Mouse (Mus musculus) large intestine, adult 2 months (tissue): ENCODE results near the gene Cabin1. TPM values are rescaled to one million over a fixed set of nuclear protein-coding genes. Genes with fewer than 3 reads are reported as not detected.
"Not testable (repeated sequence)": the region's sequence is repeated elsewhere in the genome, so short reads cannot be mapped to it uniquely, and the experiment has no call there.

ENCODE experiments used
- DNase-seq: peaks from one replicate; pipeline ENCODE4 v3.0.0-alpha.2; 2012; ENCODE audit warnings: low read depth, low spot score
- WGBS: fragments of 180-500 bp; shearing (Covaris S2); methylation state at CpG from one replicate; pipeline ENCODE4 v1.1.7; 2018; 5-methylcytosine and 5-hydroxymethylcytosine counted together
- polyA plus RNA-seq: library from polyadenylated mRNA; depleted of rRNA; stranded (reverse); fragments of >200 nt; gene quantifications from 2 replicates; pipeline ENCODE4 v1.2.3, GENCODE M21; 2012

The Cabin1 gene
- polyA plus RNA-seq, 1 experiment = 20.3 TPM

DNA sequence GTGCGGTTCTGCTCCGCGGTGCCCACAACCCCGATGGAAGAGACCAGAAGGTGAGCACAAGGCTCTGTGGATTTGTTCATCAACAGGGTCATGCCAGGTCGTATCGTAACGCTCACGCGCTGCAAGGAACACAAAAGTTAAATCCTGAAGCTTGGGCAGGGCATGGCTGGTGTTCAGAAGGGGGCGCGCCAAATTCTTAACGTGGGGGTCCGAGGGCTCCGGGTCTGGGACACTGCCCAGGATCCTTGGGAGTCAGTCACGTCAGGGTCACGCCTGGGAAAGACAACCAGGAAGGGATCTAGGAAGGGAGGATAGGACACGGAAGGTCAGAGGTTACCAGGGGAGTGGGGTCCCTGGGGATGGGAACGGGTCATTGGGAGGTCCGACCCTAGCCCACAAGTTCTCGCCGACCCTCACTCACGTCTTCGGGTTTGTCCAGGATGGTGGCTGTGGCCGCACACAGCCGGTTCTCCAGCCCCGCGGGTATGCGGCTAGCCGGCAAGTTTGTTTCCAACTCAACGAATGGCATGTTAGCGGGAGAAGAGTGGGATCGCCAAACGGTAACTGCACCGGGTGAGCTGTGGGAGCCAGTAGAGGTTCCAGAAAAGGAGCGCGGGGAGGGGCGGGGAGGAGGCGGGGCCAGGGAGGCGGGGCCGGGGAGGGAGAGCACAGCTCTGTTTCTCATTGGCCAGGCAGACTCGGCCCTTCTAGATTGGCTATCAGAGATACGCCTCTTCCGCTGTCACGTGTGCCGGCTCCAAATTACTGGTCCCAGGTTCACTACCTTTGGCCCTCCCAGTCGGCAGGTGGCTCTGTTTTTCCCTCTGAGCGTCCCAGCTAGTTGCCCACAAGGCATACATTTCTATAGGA lies 8.9 kb upstream of the Cabin1 start, which contains the start of gene Ddt:
Gene Ddt, minus strand, starts transcription at position 620 of the 870 bp plus-strand sequence.
- DNase-seq = peak; percentile 93

DNA sequence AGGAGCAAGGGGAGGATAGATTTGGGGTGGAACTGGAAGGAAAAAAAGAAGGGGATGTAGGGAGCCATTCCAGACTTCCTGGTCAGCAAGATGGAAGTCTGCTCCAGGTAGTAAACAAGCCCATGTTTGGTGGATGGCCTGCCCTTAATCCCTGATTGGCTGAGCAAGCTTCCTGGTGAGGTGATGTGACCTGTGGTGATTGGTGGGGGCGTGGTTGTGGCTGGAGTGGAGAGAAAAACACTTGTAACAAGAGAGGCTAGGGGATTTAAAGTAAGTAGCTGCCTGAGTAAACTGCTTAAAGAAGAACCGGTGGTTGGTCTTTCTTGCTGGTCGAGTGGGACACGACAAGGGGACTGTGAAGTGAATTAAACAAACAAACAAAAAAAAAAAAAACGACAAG lies 3.6 kb upstream of the Cabin1 start:
- WGBS = 37% methylated on average over 5 of the region's 5 CpGs
- DNase-seq = not testable (repeated sequence)

More for the DNA sequence above, 8.9 kb upstream of the Cabin1 start, which contains the start of gene Ddt:
- WGBS = under 1% methylated on average over 47 of the region's 47 CpGs

DNA sequence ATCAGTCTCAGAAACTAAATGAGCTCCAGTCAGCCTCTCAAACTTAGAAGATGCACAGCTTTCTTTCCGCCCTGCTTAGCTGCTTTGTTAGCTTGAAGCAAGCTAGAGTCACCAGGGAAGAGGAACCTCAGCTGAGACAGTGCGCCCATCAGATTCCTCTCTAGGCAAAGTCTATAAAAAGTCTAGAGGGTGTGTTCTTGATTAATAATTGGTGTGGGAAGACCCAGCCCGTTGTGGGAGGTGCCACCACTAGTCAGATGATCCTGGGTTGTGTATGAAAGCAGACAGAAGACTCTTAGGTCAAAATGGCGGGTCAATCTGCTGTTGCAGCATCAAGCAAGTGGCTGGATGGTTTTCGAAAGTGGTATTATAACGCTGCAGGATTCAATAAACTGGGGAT lies 2.7 kb upstream of the Cabin1 start:
- WGBS = 80% methylated on average over 6 of the region's 6 CpGs
- DNase-seq = no peak

DNA sequence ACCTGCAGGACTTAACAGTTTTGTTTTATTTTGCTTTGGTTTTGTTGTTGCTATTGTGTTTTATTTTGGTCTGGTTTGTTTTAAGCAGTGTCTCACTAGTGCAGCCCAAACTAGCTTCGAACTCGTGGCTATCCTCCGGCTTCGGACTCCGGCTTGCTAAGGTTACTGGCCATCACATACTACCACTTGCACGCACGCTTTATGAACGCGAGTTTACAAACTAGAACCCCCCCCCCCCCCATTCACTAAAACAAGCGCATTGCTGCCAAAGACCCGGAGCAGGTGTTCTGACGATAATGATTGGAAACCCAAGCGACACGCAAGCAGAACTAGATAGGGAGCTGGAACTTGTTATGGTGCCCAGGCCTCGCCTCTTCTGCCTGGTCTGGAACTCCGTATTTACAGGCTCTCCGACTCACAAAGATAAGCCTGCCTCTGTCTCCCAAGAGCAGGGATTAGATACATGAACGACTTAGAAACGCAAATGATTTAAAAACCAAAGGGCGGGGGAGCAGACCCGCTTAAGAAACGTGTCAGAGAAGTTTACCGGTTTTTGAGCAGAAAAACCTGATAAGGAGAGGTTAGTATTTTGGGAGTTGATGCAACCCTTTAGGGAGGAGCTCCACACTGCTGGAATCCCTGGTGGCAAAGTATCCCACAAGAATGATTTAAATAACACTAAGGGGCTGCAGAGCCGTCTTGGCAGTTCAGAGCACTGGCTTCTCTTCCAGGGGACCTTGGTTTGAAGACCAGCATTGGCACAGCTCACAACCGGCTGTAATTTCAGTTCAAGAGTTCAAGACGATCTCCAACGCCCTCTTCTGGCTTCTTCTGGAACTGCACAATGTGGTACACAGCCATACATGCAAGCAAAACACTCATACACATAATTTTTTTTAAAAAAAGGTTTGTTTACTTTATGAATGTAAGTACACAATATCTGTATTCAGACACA lies 655 bp upstream of the Cabin1 start:
- DNase-seq = no peak
- WGBS = 1% methylated on average over 27 of the region's 27 CpGs

DNA sequence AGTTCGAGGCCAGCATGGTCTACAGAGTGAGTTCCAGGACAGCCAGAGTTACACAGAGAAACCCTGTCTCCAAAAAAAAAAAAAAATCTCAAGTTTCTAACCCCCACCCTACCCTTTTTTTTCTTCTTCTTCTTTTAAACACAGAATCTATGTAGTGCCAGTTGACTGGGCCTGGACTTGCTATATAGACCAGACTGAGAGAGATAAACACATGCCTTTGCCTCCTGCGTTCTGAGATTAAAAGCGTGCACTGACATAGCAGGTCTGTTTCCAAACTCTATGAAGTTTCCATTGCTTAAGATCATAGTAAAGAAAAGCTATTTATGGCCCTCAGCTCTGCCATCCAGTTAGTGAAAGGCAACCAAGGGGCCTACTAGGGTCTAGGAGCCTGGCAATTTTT lies 1.7 kb downstream of the Cabin1 start:
- no peak for DNase-seq
- WGBS = 84% methylated on average over 3 of the region's 3 CpGs

DNA sequence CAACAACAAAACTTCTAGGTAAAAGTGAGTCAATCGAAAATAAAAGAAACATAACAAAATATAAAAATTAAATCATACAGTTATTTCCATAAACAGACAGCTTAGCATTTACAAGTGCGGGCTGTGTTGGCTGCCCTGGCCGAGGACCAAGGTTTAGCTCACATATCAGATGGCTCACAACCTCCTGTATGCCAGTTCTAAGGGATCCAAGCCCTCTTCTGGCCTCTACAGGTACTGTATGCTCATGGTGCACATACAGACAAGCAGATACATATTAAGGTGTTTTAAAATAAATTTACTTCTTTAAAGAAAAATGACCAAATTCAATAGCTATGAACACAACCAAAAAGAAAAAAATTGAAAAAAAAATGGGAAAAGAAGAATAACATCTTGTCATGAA lies 3.8 kb downstream of the Cabin1 start:
- 99% methylated on average over 3 of the region's 3 CpGs for WGBS
- no peak for DNase-seq

DNA sequence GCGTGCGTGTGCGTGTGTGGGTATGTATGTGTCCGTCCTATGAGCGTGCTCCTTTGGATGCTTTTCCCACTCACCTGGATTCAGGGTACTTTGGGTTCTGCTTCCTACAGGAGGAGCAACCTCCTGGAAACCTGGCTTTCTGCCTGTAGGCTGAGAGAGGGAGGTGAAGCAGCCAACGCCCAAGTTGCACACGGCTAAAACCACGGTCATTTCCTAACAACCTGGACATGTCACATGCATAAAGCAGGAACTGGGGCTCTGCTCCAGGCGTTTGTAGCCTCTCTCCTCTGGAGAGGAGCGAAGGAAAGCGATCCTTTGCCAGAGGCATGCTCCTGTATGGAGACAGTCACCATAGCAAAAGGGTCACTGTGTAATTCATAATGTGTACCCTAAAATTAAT lies 7.4 kb downstream of the Cabin1 start:
- DNase-seq = no peak
- 77% methylated on average over 11 of the region's 11 CpGs for WGBS

DNA sequence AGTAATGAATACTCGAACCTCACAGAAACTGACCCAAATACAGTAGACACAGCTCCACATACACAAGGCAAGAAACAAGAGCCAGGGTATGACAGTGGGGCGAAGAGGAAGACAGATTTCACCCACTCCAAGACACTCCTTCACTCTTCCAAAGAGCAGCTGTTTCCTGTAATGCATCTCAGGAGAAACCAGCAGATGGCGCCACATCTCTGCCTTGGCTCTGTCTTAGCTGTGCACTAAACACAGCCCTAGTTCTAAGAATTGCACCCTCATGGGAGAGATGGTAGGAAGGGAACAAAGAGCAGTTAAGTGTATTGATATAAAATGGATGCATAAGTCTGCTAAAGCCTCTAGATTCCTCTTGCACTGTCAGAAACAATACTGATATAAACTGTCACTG lies 20.1 kb downstream of the Cabin1 start:
- DNase-seq = peak; percentile 58
- WGBS = 44% methylated on average over 3 of the region's 3 CpGs

DNA sequence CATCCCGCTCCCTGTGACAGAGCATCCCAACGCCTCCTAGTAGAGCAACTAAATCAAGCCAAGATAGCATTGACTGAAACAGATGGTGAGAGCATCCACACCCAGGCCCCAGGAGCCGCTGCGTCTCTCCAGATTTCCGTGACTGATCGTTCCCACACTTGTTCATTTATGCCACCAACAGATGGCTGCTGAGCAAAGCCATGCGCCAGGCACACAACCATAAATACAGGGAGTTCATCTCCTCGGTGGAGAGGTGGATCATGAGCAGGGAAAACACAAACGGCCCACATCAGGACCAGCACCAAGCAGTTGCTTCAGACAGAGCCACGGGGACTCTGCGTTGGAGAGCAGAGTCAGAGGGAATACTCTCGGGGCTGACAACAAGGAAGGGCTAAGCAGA lies 20.8 kb downstream of the Cabin1 start:
- DNase-seq = no peak
- 91% methylated on average over 12 of the region's 12 CpGs for WGBS

DNA sequence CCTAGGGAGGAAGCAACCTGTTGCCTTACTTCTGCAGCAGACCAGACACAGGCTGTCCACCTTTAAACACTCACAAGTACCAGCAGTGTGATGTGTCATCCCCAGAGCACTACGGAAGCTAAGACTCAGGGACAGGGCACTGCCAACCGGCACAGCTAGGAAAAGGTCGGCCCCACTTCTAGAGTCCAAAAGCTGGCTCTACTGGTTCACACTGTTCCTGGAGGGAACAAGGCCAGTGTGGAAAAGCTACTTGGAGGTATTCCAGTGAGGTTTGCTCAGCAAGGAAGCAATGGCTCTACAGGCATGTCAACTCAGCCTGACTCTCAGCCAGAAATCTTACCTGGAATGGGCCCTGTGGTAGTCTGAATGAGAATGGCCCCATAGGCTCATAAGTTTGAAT lies 23.3 kb downstream of the Cabin1 start:
- no peak for DNase-seq
- 49% methylated on average over 3 of the region's 3 CpGs for WGBS

DNA sequence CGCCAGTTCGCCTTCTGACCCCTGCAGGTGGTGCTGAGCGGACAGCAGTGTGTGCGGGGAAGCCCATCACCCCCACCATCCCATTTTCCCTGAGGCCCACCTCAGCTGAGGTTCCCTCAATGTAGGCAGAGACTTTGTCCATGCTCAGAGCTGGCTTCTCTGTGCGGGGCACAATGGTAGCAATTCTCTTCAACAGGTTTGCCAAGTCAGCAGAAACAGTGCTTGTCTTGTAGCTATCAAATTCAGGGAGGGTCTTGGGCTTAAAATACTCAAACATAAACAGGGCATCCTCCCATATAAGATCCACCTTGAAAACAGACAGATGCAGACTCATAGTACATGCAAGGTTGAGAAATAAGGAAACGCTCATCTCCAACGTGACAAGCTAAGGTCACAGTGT lies 38.7 kb downstream of the Cabin1 start:
- WGBS = 92% methylated on average over 7 of the region's 7 CpGs

DNA sequence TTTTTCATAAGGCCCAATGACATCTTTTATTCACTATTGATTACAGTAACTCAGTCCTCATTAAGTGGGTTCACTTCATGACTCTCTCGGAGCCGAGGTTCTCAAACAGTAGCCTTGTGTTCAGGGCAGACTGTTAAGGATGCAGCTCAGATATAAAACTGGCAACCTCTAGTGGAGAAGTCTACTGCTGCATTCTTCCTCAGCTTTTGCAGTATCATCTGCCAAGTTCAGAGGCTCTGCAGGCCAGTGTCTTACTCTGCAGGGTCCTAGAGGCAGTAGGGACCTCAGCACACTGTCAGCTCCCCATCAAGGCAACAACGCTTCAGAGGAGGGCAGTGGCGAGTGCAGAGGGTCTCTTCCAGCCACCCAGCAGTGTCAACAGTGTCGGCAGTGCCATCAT lies 43.9 kb downstream of the Cabin1 start:
- no peak for DNase-seq
- 81% methylated on average over 5 of the region's 5 CpGs for WGBS

More for the DNA sequence above, 38.7 kb downstream of the Cabin1 start:
- no peak for DNase-seq

DNA sequence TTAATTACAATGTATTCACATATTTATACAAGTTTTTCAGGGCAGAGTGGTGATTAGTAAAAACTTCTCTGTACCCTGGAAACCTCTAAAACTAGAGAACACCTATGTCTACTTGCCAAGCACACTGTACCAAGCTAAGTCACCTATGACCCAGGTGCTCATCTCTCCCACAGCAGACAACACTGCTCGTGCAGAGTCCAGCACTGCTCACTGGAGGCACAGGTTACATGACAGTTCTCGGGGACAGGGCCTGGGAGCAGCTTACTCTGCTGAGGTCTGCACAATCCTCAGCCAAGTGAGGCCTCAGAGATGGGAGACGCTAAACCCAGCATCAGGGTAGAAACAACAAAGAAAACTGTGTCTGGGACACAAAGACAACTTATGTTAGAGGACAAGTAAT lies 49.3 kb downstream of the Cabin1 start:
- WGBS = 84% methylated on average over 3 of the region's 3 CpGs
- DNase-seq = no peak

DNA sequence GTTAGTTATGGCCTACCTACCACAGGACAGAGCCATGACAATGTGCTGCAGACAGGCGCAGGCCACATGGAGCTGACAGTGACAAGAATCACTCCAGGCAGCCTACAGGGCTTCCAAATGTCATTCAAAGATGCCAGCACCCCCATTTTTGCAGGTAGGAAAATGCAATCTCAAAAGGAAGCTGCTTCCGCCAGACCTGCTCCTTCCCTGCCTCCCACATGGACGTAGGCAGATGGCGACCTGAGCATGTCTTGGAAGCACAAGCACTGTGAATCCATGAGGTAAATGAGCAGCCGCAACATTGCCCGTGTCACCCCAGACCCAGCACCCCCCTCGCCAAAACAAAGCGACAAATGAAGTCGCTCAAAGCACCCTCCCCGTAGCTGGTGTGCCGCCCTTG lies 51.1 kb downstream of the Cabin1 start:
- 94% methylated on average over 11 of the region's 11 CpGs for WGBS
- no peak for DNase-seq

DNA sequence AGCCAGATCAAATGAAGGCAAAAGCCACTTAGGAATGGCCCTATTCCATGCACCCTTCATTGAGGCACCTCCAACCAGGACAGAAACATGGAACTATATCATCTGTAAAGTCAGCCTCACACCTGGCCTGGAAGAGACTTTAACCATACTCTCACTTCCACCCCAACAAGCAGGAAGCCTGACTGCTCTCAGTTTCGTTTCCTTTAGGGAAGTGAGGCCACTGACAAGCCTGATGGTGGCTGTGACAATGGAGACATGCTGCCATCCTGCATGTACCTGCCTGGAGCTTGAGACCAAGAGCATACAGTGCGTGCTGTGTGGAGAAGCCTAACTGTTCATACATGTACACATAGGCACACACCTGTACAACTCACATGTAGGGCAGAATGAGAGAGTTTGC lies 53.9 kb downstream of the Cabin1 start:
- DNase-seq = no peak

DNA sequence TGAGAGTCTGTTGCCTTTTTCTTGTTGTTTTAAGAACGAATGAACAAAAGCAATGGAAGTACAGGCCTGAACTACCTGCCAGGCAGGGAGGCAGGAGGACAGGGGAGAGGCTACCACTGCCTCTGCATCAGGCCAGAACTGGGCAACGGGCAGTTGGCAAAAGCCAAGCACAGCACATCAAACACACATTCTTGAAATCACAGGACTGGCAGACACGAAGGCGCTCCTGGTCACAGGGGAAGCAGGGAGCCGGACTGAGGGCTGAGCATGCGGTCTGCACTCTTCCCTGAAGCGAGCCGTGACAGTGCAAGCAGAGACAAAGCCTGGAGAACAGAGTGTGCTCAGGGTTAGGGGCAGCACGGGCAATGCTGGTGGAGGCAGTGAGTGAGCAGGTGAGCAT lies 54.9 kb downstream of the Cabin1 start:
- WGBS = 89% methylated on average over 9 of the region's 9 CpGs
- DNase-seq = no peak

More for the DNA sequence above, 53.9 kb downstream of the Cabin1 start:
- 86% methylated on average over 2 of the region's 2 CpGs for WGBS

DNA sequence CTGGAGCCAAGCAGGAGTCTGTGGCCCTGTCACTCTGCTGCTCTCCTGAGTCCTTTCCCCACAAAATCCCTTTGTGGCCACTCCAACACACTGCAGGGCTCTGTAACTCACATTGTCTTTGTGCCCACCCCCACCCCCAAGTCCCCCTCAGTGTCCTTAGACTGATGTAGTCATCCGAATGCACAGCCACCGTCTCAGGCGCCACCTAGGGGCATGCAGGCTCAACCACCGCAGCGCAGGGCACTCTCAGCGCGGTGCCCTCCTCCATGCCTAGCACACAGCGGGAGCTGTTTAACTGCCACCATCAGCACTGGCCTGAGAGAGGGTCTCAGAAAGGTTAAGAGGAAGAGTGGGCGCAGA lies 55.5 kb downstream of the Cabin1 start:
- DNase-seq = no peak
- WGBS = 57% methylated on average over 9 of the region's 9 CpGs

DNA sequence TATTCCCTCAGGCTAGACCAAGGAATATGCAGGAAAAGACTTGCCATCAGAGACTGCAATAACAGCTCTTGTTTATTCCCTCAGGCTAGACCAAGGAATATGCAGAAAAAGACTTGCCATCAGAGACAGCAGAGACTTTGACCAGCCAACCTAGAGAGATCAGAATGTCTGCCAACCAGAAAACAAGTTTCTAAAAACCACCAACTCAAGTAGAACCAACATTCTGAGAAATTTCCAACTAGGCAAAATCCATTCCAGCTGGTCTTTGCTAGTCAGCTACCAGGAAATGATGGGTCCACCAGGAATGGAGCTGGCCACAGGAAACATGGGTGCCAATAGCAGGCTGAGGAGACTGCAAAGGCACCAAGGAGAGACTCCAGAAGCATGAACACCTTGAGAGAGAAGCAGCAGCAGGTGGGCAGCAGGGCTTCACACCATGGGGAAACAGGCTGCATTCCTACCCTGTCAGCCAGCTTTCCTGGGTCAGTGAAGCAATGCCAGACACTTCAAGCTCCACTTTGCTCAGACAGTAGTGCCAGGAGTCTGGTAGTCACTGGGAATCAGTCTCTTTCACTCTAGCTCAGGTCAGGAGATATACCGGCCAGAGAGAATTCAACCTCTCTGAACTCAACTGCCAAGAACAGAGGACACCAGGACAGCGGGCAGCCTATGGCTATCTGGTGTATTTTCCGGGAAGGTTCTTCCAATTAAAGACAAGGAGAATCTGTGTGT lies 56.1 kb downstream of the Cabin1 start:
- WGBS = 95% methylated on average over 3 of the region's 3 CpGs
- no peak for DNase-seq

DNA sequence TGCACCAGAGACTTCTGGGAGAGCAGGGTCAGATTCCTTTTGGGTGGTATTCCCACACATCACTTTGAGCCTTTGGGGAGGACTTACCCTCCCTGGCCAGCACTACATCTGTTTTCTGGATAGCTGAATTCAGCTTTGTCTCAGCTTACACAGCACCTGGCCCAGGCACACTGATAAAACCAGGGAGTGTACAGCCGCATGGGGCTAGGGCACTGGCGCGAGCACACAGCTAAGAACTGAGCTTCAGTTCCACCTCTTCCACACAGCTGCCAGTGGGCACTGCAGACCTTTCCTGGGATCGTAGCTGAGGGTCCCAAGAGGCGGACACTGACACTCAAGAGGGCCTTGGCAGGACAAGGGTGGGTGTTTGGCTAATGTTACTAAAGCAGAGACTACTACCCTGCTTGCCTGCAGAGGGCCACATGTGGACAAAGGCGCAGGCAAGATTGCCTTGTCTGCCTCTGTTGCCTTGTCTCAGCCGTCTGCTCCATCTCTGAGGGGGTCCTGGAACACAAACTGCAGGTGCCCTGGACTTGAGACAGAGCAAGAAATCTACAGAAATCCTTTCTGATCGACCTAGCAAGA lies 57.4 kb downstream of the Cabin1 start:
- DNase-seq = no peak
- 88% methylated on average over 8 of the region's 8 CpGs for WGBS
